ENCODE assay signal across 8 mouse cellular contexts in the genomic region with DNA sequence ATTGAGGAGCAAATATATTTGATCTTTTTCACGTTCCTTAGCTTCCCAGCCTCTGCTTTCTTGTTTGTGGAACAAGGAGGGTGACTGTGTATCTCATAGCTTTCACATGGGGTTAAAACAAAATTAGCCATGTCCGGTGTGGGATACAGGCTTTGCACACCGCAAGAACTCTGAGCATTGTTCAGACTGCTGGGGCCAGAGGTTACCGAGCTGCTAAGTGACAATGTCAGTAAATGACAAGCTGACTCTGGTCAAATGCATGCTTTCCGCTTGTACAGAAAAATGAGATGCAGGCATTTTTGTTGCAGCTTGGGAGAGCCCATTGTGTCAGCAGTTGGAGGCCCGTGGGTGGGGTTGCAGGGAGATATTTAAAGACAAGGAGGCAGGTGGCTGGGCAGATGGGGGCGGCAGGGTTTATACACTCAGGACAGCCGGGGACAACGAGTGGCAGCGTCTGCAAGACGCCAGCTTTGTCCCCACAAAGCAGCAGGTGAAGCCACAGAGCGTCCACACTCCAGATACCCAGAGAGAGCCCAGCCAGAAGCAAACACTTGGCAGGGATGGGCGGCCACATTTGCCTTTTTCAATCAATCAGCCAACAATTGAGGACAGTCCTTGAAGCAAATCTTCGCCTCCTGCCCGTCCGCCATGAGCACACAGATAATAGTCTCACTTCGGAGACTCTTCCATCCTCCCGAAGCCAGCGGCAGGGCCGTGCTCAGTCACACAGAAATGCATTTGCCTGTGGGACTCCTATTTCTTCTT. TPM values are rescaled to one million over a fixed set of nuclear protein-coding genes. Genes with fewer than 3 reads are reported as not detected.
DNase-seq lines count a peak whose midpoint lies in the region; ATAC-seq and TF ChIP-seq lines count a peak whose summit lies in the region.
"Had no signal": no experiment of that assay in that cellular context is flagged by ENCODE, and none has a peak within 500 bp of the region (broad histone marks: within the 10 kb centered on the region; RNA-seq: fewer than 3 reads in every experiment).

No protein-coding gene starts in this region.

- H3K4me3 ChIP-seq in forebrain, postnatal 0 days (ENCODE audit: low read depth, low read length), result no peak overlapping the region
- H3K4me3 ChIP-seq in neural tube, embryonic 15.5 days (replicated peaks), result no peak overlapping the region
- H3K4me3 ChIP-seq in lung, adult 2 months (replicated peaks; ENCODE audit: extremely low read depth, low read depth, low read length), result no peak overlapping the region
- H3K4me3 ChIP-seq in liver, embryonic 11.5 days (ENCODE audit: low read depth, low read length), result no peak overlapping the region

- H3K36me3 ChIP-seq in forebrain, postnatal 0 days (ENCODE audit: insufficient read depth), result no peaks in the 10 kb centered on the region
- H3K36me3 ChIP-seq in neural tube, embryonic 15.5 days, result no peaks in the 10 kb centered on the region
- H3K36me3 ChIP-seq in liver, embryonic 11.5 days (ENCODE audit: control insufficient read depth, insufficient read depth, low read length), result no peaks in the 10 kb centered on the region

- DNase-seq in cerebellum, postnatal 10 days, result peak; percentile 74 to 85
- peak; percentile 54 for DNase-seq in forebrain, postnatal 0 days
- DNase-seq in left cerebral cortex, adult 18-20 months (ENCODE audit: low spot score in 2 of 2), result peak; percentile 72 to 86
- DNase-seq in heart, postnatal 10 days, result no peak
- no peak for DNase-seq in lung, adult 2 months
- DNase-seq in liver, embryonic 11.5 days (ENCODE audit: low spot score), result no peak

- 0 out of 2 replicates have a peak, but pooled peaks cover 7% of the 10 kb centered on the region for H3K4me1 ChIP-seq in forebrain, postnatal 0 days (ENCODE audit: insufficient read depth)
- peaks cover 17% of the 10 kb centered on the region for H3K4me1 ChIP-seq in neural tube, embryonic 15.5 days
- H3K4me1 ChIP-seq in lung, adult 2 months (ENCODE audit: control insufficient read depth, insufficient read depth, low read length), result peaks cover 3% of the 10 kb centered on the region; the same call in 1 of the 2 replicates
- H3K4me1 ChIP-seq in liver, embryonic 11.5 days (replicated peaks; ENCODE audit: control insufficient read depth, insufficient read depth, low read length), result no peaks in the 10 kb centered on the region; the same call in 1 of the 2 replicates

- H3K27ac ChIP-seq in forebrain, postnatal 0 days (ENCODE audit: low read depth, low read length), result no peak overlapping the region
- no peak overlapping the region for H3K27ac ChIP-seq in neural tube, embryonic 15.5 days (replicated peaks)
- H3K27ac ChIP-seq in liver, embryonic 11.5 days (ENCODE audit: low read depth, low read length), result no peak overlapping the region
- H3K27ac ChIP-seq: kidney, postnatal 0 days had no signal

- H3K9ac ChIP-seq in forebrain, postnatal 0 days, result 0 out of 2 replicates have a peak overlapping the region, but pooled peaks have one; percentile 11
- H3K9ac ChIP-seq in neural tube, embryonic 15.5 days (replicated peaks), result peak overlapping the region; percentile 26; the same call in 1 of the 2 replicates
- no peak overlapping the region for H3K9ac ChIP-seq in liver, embryonic 11.5 days (ENCODE audit: low read depth, low read length)

- ATAC-seq in forebrain, postnatal 0 days, result peak; percentile 67
- ATAC-seq in neural tube, embryonic 15.5 days (ENCODE audit: low FRiP score), result peak; percentile 36; the same call in 1 of the 2 replicates
- ATAC-seq in liver, embryonic 11.5 days (replicated peaks; ENCODE audit: low FRiP score), result no peak

- peak overlapping the region; percentile 30 for H3K4me2 ChIP-seq in forebrain, postnatal 0 days (ENCODE audit: low read depth)
- H3K4me2 ChIP-seq in neural tube, embryonic 15.5 days, result peak overlapping the region; percentile 46
- no peak overlapping the region for H3K4me2 ChIP-seq in liver, embryonic 11.5 days

- TF ChIP-seq POLR2A in lung, adult 2 months (IDR thresholded peaks at IDR 0.05; ENCODE audit: borderline replicate concordance, extremely low read depth, low read depth, low read length), result no peak

- no peaks in the 10 kb centered on the region for H3K9me3 ChIP-seq in forebrain, postnatal 0 days (ENCODE audit: low read length)
- H3K9me3 ChIP-seq in neural tube, embryonic 15.5 days (replicated peaks), result no peaks in the 10 kb centered on the region
- H3K9me3 ChIP-seq in liver, embryonic 11.5 days (ENCODE audit: control insufficient read depth, low read length), result no peaks in the 10 kb centered on the region

- TF ChIP-seq CTCF in forebrain, postnatal 0 days (IDR thresholded peaks at IDR 0.05; ENCODE audit: low read depth), result no peak
- TF ChIP-seq CTCF in lung, adult 2 months (IDR thresholded peaks at IDR 0.05; ENCODE audit: insufficient read depth, low read length), result no peak

- intact Hi-C loops in heart, postnatal 10 days (cut with DNase I), result no loop called here

- WGBS in forebrain, postnatal 0 days, result 16% methylated on average over 20 of the region's 20 CpGs
- WGBS in neural tube, embryonic 15.5 days, result 14% methylated on average over 20 of the region's 20 CpGs
- 58% methylated on average over 20 of the region's 20 CpGs for whole genome bisulfite sequencing in lung, adult 2 months
- WGBS in liver, embryonic 11.5 days, result 73% methylated on average over 20 of the region's 20 CpGs

- H3K27me3 ChIP-seq in forebrain, postnatal 0 days (ENCODE audit: insufficient read depth, low read length), result no peaks in the 10 kb centered on the region
- H3K27me3 ChIP-seq in neural tube, embryonic 15.5 days (replicated peaks), result no peaks in the 10 kb centered on the region
- H3K27me3 ChIP-seq in liver, embryonic 11.5 days (replicated peaks; ENCODE audit: control insufficient read depth, insufficient read depth, low read length), result no peaks in the 10 kb centered on the region

RNA-seq across cellular contexts. Expression of gene Rbpj, which starts 59.5 kb away (rescaled TPM):
- total RNA-seq in forebrain, postnatal 0 days (2014; rRNA removed), result 18.8 and 25.4 TPM in 2 replicates
- polyA plus RNA-seq in forebrain, postnatal 0 days (2015; fragmentation: Nextera tagmentation; extraction: Ambion mirVana), result 13.8 and 19.4 TPM in 2 replicates
- 10 to 100 TPM; 27.8 to 29.0 TPM for total RNA-seq in left cerebral cortex, adult 18-20 months (2021)
- polyA plus RNA-seq in neural tube, embryonic 15.5 days (2015; fragmentation: Nextera tagmentation; extraction: Ambion mirVana), result 23.9 and 24.7 TPM in 2 replicates
- 10 to 100 TPM; 34.9 to 36.4 TPM for total RNA-seq in heart, postnatal 10 days (2021)
- 15.2 and 17.5 TPM in 2 replicates for polyA plus RNA-seq in lung, adult 2 months (2012; rRNA removed)
- polyA plus RNA-seq in liver, embryonic 11.5 days (2014; fragmentation: Nextera tagmentation; extraction: Ambion mirVana), result 21.6 and 27.0 TPM in 2 replicates

Comparison
In these comparisons a context has a peak if more than half of its experiments do, and no peak if none do; other contexts are left out.
1. DNase-seq: peak in cerebellum, postnatal 10 days (2 of 2), forebrain, postnatal 0 days (single experiment) and left cerebral cortex, adult 18-20 months (2 of 2); none in heart, postnatal 10 days (0 of 2), lung, adult 2 months (single experiment) and liver, embryonic 11.5 days (single experiment).